Mouse (Mus musculus): ENCODE data around the gene Rnase12. TPM values are rescaled to one million over a fixed set of nuclear protein-coding genes. Genes with fewer than 3 reads are reported as not detected.

Rnase12 gene
- polyA plus RNA-seq, 1 experiment from 2014 or later: 1.6 TPM

GRCm38 (mm10) chr14:51079180-51079579 lies 21.7 kb upstream of the Rnase12 start:
- H3K9me3 ChIP-seq (ENCODE audit: low read length): no peaks in the 10 kb centered on the region
- H3K4me2 ChIP-seq (ENCODE audit: low read depth, low read length): no peak overlapping the region
- ATAC-seq (no peak), DNase-seq (no peak)
- WGBS (ENCODE audit: insufficient replicate concordance): 76% methylated on average over 1 of the region's 1 CpGs
- H3K4me1 ChIP-seq (ENCODE audit: insufficient read depth): peaks cover 5% of the 10 kb centered on the region
- no peak overlapping the region for H3K9ac ChIP-seq (replicated peaks)
- no peaks in the 10 kb centered on the region for H3K36me3 ChIP-seq (replicated peaks; ENCODE audit: insufficient read depth, low read length)
- H3K4me3 ChIP-seq (ENCODE audit: low read depth, low read length): no peak overlapping the region
- H3K27ac ChIP-seq (ENCODE audit: low read depth): no peak overlapping the region
- TF ChIP-seq CTCF (IDR thresholded peaks at IDR 0.05; ENCODE audit: low read depth): no peak
- TF ChIP-seq EP300 (IDR thresholded peaks at IDR 0.05; ENCODE audit: low read depth): no peak
- H3K27me3 ChIP-seq (ENCODE audit: insufficient read depth, low read length): peaks cover 6% of the 10 kb centered on the region; the same call in 1 of the 2 replicates

GRCm38 (mm10) chr14:51074335-51074734 lies 16.9 kb upstream of the Rnase12 start, which contains the start of gene Olfr750:
TSS of gene Olfr750 (minus strand) at chr14:51074435.
- TF ChIP-seq CTCF (IDR thresholded peaks at IDR 0.05; ENCODE audit: low read depth): no peak
- no peak for TF ChIP-seq EP300 (IDR thresholded peaks at IDR 0.05; ENCODE audit: low read depth)
- Histone ChIP-seq H3K9me3 (ENCODE audit: low read length) (no peaks in the 10 kb centered on the region), H3K36me3 (replicated peaks; ENCODE audit: insufficient read depth, low read length) (no peaks in the 10 kb centered on the region), H3K27ac (ENCODE audit: low read depth) (no peak within 1 kb of the TSS), H3K4me2 (ENCODE audit: low read depth, low read length) (no peak within 1 kb of the TSS), H3K27me3 (ENCODE audit: insufficient read depth, low read length) (no peaks in the 10 kb centered on the region), H3K9ac (replicated peaks) (no peak within 1 kb of the TSS), H3K4me3 (ENCODE audit: low read depth, low read length) (no peak within 1 kb of the TSS), H3K4me1 (ENCODE audit: insufficient read depth) (no peaks in the 10 kb centered on the region)
- DNase-seq (no peak), ATAC-seq (no peak)
- 82% methylated on average over 3 of the region's 3 CpGs for WGBS (ENCODE audit: insufficient replicate concordance)

GRCm38 (mm10) chr14:51069617-51070016 lies 12.2 kb upstream of the Rnase12 start:
- ATAC-seq (no peak), DNase-seq (peak; percentile 63)
- Histone ChIP-seq H3K9ac (replicated peaks) (no peak overlapping the region), H3K27me3 (ENCODE audit: insufficient read depth, low read length) (no peaks in the 10 kb centered on the region), H3K9me3 (ENCODE audit: low read length) (no peaks in the 10 kb centered on the region), H3K4me2 (ENCODE audit: low read depth, low read length) (no peak overlapping the region), H3K27ac (ENCODE audit: low read depth) (no peak overlapping the region), H3K4me1 (ENCODE audit: insufficient read depth) (peaks cover 6% of the 10 kb centered on the region), H3K36me3 (replicated peaks; ENCODE audit: insufficient read depth, low read length) (no peaks in the 10 kb centered on the region), H3K4me3 (ENCODE audit: low read depth, low read length) (no peak overlapping the region)
- TF ChIP-seq CTCF (IDR thresholded peaks at IDR 0.05; ENCODE audit: low read depth) (peak; percentile 58), EP300 (IDR thresholded peaks at IDR 0.05; ENCODE audit: low read depth) (no peak)
- WGBS (ENCODE audit: insufficient replicate concordance): 77% methylated on average over 2 of the region's 2 CpGs

- Histone ChIP-seq H3K4me2 (ENCODE audit: low read depth, low read length) (no peak overlapping the region), H3K36me3 (replicated peaks; ENCODE audit: insufficient read depth, low read length) (no peaks in the 10 kb centered on the region), H3K9me3 (ENCODE audit: low read length) (no peaks in the 10 kb centered on the region), H3K9ac (replicated peaks) (no peak overlapping the region), H3K27me3 (ENCODE audit: insufficient read depth, low read length) (no peaks in the 10 kb centered on the region), H3K4me1 (ENCODE audit: insufficient read depth) (peaks cover 6% of the 10 kb centered on the region), H3K27ac (ENCODE audit: low read depth) (no peak overlapping the region), H3K4me3 (ENCODE audit: low read depth, low read length) (no peak overlapping the region)
- TF ChIP-seq EP300 (IDR thresholded peaks at IDR 0.05; ENCODE audit: low read depth) (no peak), CTCF (IDR thresholded peaks at IDR 0.05; ENCODE audit: low read depth) (no peak)
- WGBS (ENCODE audit: insufficient replicate concordance): 86% methylated on average over 5 of the region's 5 CpGs
- DNase-seq: no peak
- ATAC-seq: no peak
These were observed 11.5 kb upstream of the Rnase12 start for GRCm38 (mm10) chr14:51068956-51069355.

- H3K4me1 ChIP-seq (ENCODE audit: insufficient read depth): peaks cover 12% of the 10 kb centered on the region
- H3K27me3 ChIP-seq (ENCODE audit: insufficient read depth, low read length): no peaks in the 10 kb centered on the region
- TF ChIP-seq EP300 (IDR thresholded peaks at IDR 0.05; ENCODE audit: low read depth): no peak
- TF ChIP-seq CTCF (IDR thresholded peaks at IDR 0.05; ENCODE audit: low read depth): no peak
- no peaks in the 10 kb centered on the region for H3K36me3 ChIP-seq (replicated peaks; ENCODE audit: insufficient read depth, low read length)
- DNase-seq (no peak), ATAC-seq (no peak)
- H3K4me2 ChIP-seq (ENCODE audit: low read depth, low read length): no peak overlapping the region
- H3K9ac ChIP-seq (replicated peaks): no peak overlapping the region
- 86% methylated on average over 5 of the region's 5 CpGs for WGBS (ENCODE audit: insufficient replicate concordance)
- no peak overlapping the region for H3K27ac ChIP-seq (ENCODE audit: low read depth)
- no peaks in the 10 kb centered on the region for H3K9me3 ChIP-seq (ENCODE audit: low read length)
- no peak overlapping the region for H3K4me3 ChIP-seq (ENCODE audit: low read depth, low read length)
These were observed 3.3 kb upstream of the Rnase12 start for GRCm38 (mm10) chr14:51060761-51061160.

GRCm38 (mm10) chr14:51054243-51055237 lies 2.9 kb downstream of the Rnase12 start:
- Histone ChIP-seq H3K27ac (ENCODE audit: low read depth) (no peak overlapping the region), H3K9me3 (ENCODE audit: low read length) (no peaks in the 10 kb centered on the region), H3K4me3 (ENCODE audit: low read depth, low read length) (no peak overlapping the region), H3K27me3 (ENCODE audit: insufficient read depth, low read length) (no peaks in the 10 kb centered on the region), H3K36me3 (replicated peaks; ENCODE audit: insufficient read depth, low read length) (no peaks in the 10 kb centered on the region), H3K9ac (replicated peaks) (no peak overlapping the region), H3K4me1 (ENCODE audit: insufficient read depth) (peaks cover 8% of the 10 kb centered on the region), H3K4me2 (ENCODE audit: low read depth, low read length) (no peak overlapping the region)
- ATAC-seq: no peak
- WGBS (ENCODE audit: insufficient replicate concordance): 55% methylated on average over 13 of the region's 13 CpGs
- no peak for DNase-seq
- TF ChIP-seq EP300 (IDR thresholded peaks at IDR 0.05; ENCODE audit: low read depth) (no peak), CTCF (IDR thresholded peaks at IDR 0.05; ENCODE audit: low read depth) (no peak)
